Mouse (Mus musculus) limb, embryonic 11.5 days (tissue): ENCODE data around the gene Tor1b. TPM values are rescaled to one million over a fixed set of nuclear protein-coding genes. Genes with fewer than 3 reads are reported as not detected.

ENCODE experiments used
- ATAC-seq: fragments of 200-750 bp; cut with Nextera tagmentation; 2 replicates; pipeline ENCODE4 v1.8.0; 2017; ENCODE audit warnings: low read depth; ENCODE audit not compliant: insufficient number of reproducible peaks, low FRiP score, low TSS enrichment
- DNase-seq: peaks from one replicate; pipeline ENCODE4 v3.0.0-alpha.2; 2015; ENCODE audit warnings: low spot score
- H3K27ac ChIP-seq: fragments of 300-500 bp; sonication (generic); replicated peaks from 2 replicates; pipeline ENCODE4 v1.5.1; 2014; ENCODE audit warnings: low read depth, mild to moderate bottlenecking, low read length
- H3K27me3 ChIP-seq: fragments of 300-500 bp; sonication (generic); 2 replicates; pipeline ENCODE4 v1.6.1; 2014; ENCODE audit warnings: mild to moderate bottlenecking, low read length, mixed read lengths; ENCODE audit not compliant: control insufficient read depth, insufficient read depth
- H3K36me3 ChIP-seq: fragments of 300-500 bp; sonication (generic); 2 replicates; pipeline ENCODE4 v1.6.1; 2014; ENCODE audit warnings: mild to moderate bottlenecking, low read length, moderate library complexity, mixed read lengths; ENCODE audit not compliant: control insufficient read depth, insufficient read depth
- H3K4me1 ChIP-seq: fragments of 300-500 bp; sonication (generic); 2 replicates; pipeline ENCODE4 v1.6.1; 2014; ENCODE audit warnings: low read length, mixed read lengths; ENCODE audit not compliant: control insufficient read depth, insufficient read depth
- H3K4me2 ChIP-seq: fragments of 300-500 bp; sonication (generic); 2 replicates; pipeline ENCODE4 v1.6.1; 2014; ENCODE audit warnings: low read depth, mild to moderate bottlenecking, moderate library complexity; ENCODE audit not compliant: severe bottlenecking
- H3K4me3 ChIP-seq: fragments of 300-500 bp; sonication (generic); 2 replicates; pipeline ENCODE4 v1.5.1; 2014; ENCODE audit warnings: low read depth, low read length
- H3K9ac ChIP-seq: fragments of 300-500 bp; sonication (generic); 2 replicates; pipeline ENCODE4 v1.6.1; 2014; ENCODE audit warnings: mild to moderate bottlenecking, low read length
- H3K9me3 ChIP-seq: fragments of 300-500 bp; sonication (generic); 2 replicates; pipeline ENCODE4 v1.6.1; 2016; ENCODE audit warnings: low read length; ENCODE audit not compliant: control insufficient read depth
- WGBS: fragments of 180-500 bp; shearing (Covaris S2); extraction: QIAGEN DNeasy Blood & Tissue Kit; methylation state at CpG from one replicate; pipeline ENCODE4 v1.1.7; 2014; 5-methylcytosine and 5-hydroxymethylcytosine counted together
- polyA plus RNA-seq: library from polyadenylated mRNA; unstranded; fragments of >200 nt; fragmentation: Nextera tagmentation; extraction: Ambion mirVana; gene quantifications from 2 replicates; pipeline ENCODE4 v1.2.1, GENCODE M21; 2014

Tor1b gene
- polyA plus RNA-seq = 26.3 and 28.1 TPM in 2 replicates

DNA sequence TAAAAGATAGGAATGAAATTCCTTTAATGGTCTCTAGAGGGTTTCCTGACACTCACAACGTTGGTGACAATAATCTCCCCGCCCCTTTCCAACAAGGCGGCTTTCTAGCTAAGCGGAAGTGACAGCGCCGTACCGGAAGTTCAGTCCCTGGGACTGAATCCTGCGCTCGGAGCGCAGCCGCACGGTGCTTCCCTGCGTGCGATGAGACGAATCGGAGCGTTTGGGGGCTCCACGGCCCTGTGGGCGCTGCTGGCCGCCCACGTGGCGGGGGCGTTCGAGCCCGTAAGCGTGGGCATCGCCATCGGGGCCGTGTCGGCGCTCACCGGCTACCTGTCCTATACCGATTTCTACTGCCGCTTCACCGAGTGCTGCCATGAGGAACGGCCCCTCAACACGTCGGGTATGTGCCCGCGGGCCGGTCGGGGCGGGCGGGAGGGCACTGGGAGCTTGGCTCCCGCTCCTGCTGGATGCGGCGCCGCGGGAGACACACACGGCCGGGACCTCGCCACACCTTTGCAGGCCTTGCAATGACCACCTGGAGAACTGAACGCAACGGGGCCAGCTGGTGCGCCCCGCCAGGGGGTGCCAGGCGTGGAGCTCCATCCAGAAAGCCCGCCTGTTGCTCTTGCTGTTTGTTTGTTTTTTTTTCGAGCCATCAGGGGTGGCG is at the start of gene Tor1b:
Tor1b (plus strand) TSS at position 136 of the 667 bp plus-strand sequence.
- Histone ChIP-seq H3K4me2 (peak within 1 kb of the TSS; percentile 78), H3K27ac (peak within 1 kb of the TSS; percentile 32), H3K9ac (peak within 1 kb of the TSS; percentile 84), H3K4me3 (peak within 1 kb of the TSS; percentile 78), H3K27me3 (no peaks in the 10 kb centered on the region), H3K4me1 (peaks cover 10% of the 10 kb centered on the region), H3K9me3 (no peaks in the 10 kb centered on the region), H3K36me3 (peaks cover 18% of the 10 kb centered on the region)
- under 1% methylated on average over 60 of the region's 60 CpGs for WGBS
- DNase-seq (peak; percentile 90), ATAC-seq (peak; percentile 77; the same call in 1 of the 2 replicates)

- ATAC-seq (no peak), DNase-seq (no peak)
- H3K27ac ChIP-seq = no peak overlapping the region
- no peaks in the 10 kb centered on the region for H3K27me3 ChIP-seq
- H3K4me2 ChIP-seq = no peak overlapping the region
- WGBS = 72% methylated on average over 6 of the region's 6 CpGs
- no peak overlapping the region for H3K9ac ChIP-seq
- no peak overlapping the region for H3K4me3 ChIP-seq
- peaks cover 15% of the 10 kb centered on the region for H3K4me1 ChIP-seq
- no peaks in the 10 kb centered on the region for H3K36me3 ChIP-seq
- H3K9me3 ChIP-seq = no peaks in the 10 kb centered on the region
Measured at GRCm38 (mm10) chr2:30904231-30904630, 48.5 kb upstream of the Tor1b start.

DNA sequence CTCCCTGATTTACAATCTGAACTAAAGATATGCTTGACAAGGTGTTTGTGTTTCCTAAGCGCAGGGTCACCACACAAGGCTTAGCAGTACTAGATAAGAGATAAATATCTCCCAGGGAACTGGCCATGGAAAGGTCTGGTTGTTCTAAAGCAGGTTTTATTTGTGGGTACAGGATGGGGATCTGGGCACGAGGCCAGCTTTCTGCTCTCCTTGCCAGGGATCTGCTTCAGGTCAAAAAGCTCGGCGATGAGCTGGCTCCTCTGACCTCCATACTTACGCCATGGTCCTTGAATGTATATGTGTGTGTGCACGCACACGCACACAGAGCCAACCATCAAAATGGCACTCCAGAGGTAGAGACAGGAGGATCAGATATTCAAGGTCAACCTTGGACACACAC is 47.8 kb upstream of the Tor1b start:
- DNase-seq = no peak
- 79% methylated on average over 7 of the region's 7 CpGs for WGBS
- no peaks in the 10 kb centered on the region for H3K9me3 ChIP-seq
- no peak overlapping the region for H3K9ac ChIP-seq
- no peak overlapping the region for H3K4me3 ChIP-seq
- H3K4me1 ChIP-seq = peaks cover 15% of the 10 kb centered on the region
- no peak overlapping the region for H3K4me2 ChIP-seq
- ATAC-seq = no peak
- H3K27ac ChIP-seq = no peak overlapping the region
- H3K36me3 ChIP-seq = no peaks in the 10 kb centered on the region
- H3K27me3 ChIP-seq = no peaks in the 10 kb centered on the region

- no peak for ATAC-seq
- no peak overlapping the region for H3K4me3 ChIP-seq
- no peak overlapping the region for H3K9ac ChIP-seq
- H3K4me1 ChIP-seq = peaks cover 15% of the 10 kb centered on the region
- H3K27ac ChIP-seq = no peak overlapping the region
- DNase-seq = no peak
- no peaks in the 10 kb centered on the region for H3K9me3 ChIP-seq
- no peaks in the 10 kb centered on the region for H3K36me3 ChIP-seq
- no peaks in the 10 kb centered on the region for H3K27me3 ChIP-seq
- 83% methylated on average over 8 of the region's 8 CpGs for WGBS
- H3K4me2 ChIP-seq = no peak overlapping the region
Measured at GRCm38 (mm10) chr2:30905906-30906305, 46.9 kb upstream of the Tor1b start.

DNA sequence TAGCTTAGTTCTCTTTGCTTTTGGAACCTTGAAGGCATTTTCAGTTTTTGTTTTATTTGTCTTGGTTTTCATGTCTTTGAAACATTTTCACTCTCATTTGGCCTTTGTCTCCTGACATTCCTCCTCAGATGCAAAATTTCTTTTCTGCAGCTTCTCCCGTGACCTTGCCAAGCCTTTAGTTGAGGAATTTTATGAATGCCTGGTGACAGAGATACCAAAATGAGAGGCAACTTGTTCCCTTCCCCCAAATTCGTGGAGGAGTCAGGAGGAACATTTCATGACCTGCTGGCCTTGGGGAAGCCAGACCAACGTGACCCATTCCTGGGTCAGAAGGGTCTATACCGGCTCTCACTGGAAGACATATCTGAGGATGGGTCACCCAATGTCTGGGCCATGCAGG is 46.1 kb upstream of the Tor1b start:
- H3K36me3 ChIP-seq = no peaks in the 10 kb centered on the region
- no peaks in the 10 kb centered on the region for H3K27me3 ChIP-seq
- H3K4me1 ChIP-seq = peaks cover 14% of the 10 kb centered on the region
- ATAC-seq = no peak
- H3K27ac ChIP-seq = no peak overlapping the region
- 76% methylated on average over 4 of the region's 4 CpGs for WGBS
- H3K4me2 ChIP-seq = no peak overlapping the region
- no peak for DNase-seq
- H3K4me3 ChIP-seq = no peak overlapping the region
- H3K9ac ChIP-seq = no peak overlapping the region
- no peaks in the 10 kb centered on the region for H3K9me3 ChIP-seq

DNA sequence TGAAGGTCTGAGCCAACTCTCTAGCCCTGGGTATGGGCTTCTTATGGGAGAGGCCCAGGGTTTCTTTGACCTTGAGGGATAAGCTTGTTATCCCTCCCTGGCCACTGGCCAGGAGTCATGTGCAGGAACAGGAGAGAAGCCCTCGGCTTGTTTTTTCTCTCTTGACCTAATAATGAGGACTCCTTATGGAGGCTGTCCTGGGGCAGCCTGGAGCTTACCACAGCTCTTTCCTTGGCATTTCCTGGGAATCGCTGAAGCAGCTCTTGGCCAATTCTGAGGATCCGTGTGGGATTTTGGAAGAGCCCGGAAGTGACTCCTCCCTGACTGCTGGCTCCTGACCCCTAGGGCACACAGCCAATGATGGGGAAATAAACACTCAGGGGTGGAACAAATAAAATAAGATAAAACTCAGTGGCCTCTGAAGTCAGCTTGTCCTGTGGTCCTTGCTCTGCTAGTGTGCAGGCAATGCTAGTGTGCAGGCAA is 40.4 kb upstream of the Tor1b start:
- H3K4me3 ChIP-seq = no peak overlapping the region
- 69% methylated on average over 4 of the region's 4 CpGs for WGBS
- no peaks in the 10 kb centered on the region for H3K27me3 ChIP-seq
- no peak overlapping the region for H3K9ac ChIP-seq
- H3K9me3 ChIP-seq = no peaks in the 10 kb centered on the region
- no peak overlapping the region for H3K4me2 ChIP-seq
- no peak for ATAC-seq
- no peaks in the 10 kb centered on the region for H3K4me1 ChIP-seq
- DNase-seq = no peak
- H3K27ac ChIP-seq = no peak overlapping the region
- H3K36me3 ChIP-seq = no peaks in the 10 kb centered on the region

- Histone ChIP-seq H3K36me3 (no peaks in the 10 kb centered on the region), H3K9me3 (no peaks in the 10 kb centered on the region), H3K4me3 (no peak overlapping the region), H3K27ac (no peak overlapping the region), H3K9ac (no peak overlapping the region), H3K4me1 (no peaks in the 10 kb centered on the region; the same call in 1 of the 2 replicates), H3K27me3 (no peaks in the 10 kb centered on the region), H3K4me2 (no peak overlapping the region)
- WGBS = 81% methylated on average over 8 of the region's 8 CpGs
- ATAC-seq = no peak
- DNase-seq = no peak
Measured at GRCm38 (mm10) chr2:30913022-30913421, 39.7 kb upstream of the Tor1b start.

DNA sequence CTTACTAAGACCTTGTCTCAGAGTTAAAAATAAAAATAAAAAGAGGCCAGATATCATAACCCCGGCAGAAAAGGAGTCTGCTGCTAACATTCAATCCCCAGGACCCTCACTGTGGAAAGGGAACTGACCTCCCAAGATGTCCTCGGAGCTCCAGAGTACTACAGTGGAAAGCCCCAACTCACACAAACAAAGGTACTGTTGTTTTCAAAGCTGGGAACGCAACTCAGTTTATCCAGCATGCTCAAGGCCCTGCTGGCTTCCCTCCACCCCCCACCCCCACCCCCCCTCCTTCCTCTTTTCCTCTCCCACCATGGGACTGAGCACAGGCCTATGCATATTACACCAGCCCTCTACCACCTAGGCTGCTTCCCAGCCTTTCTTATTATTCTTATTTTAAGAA is 37.9 kb upstream of the Tor1b start:
- 0 out of 2 replicates have a peak overlapping the region, but pooled peaks have one; percentile 21 for H3K27ac ChIP-seq

More for the DNA sequence above, 37.9 kb upstream of the Tor1b start:
- DNase-seq = no peak
- H3K4me1 ChIP-seq = peaks cover 9% of the 10 kb centered on the region; the same call in 1 of the 2 replicates
- WGBS = 73% methylated on average over 3 of the region's 3 CpGs
- ATAC-seq = no peak
- H3K36me3 ChIP-seq = no peaks in the 10 kb centered on the region
- H3K4me3 ChIP-seq = no peak overlapping the region
- no peaks in the 10 kb centered on the region for H3K9me3 ChIP-seq
- no peak overlapping the region for H3K9ac ChIP-seq
- H3K4me2 ChIP-seq = no peak overlapping the region
- no peaks in the 10 kb centered on the region for H3K27me3 ChIP-seq
